In the genomic region with DNA sequence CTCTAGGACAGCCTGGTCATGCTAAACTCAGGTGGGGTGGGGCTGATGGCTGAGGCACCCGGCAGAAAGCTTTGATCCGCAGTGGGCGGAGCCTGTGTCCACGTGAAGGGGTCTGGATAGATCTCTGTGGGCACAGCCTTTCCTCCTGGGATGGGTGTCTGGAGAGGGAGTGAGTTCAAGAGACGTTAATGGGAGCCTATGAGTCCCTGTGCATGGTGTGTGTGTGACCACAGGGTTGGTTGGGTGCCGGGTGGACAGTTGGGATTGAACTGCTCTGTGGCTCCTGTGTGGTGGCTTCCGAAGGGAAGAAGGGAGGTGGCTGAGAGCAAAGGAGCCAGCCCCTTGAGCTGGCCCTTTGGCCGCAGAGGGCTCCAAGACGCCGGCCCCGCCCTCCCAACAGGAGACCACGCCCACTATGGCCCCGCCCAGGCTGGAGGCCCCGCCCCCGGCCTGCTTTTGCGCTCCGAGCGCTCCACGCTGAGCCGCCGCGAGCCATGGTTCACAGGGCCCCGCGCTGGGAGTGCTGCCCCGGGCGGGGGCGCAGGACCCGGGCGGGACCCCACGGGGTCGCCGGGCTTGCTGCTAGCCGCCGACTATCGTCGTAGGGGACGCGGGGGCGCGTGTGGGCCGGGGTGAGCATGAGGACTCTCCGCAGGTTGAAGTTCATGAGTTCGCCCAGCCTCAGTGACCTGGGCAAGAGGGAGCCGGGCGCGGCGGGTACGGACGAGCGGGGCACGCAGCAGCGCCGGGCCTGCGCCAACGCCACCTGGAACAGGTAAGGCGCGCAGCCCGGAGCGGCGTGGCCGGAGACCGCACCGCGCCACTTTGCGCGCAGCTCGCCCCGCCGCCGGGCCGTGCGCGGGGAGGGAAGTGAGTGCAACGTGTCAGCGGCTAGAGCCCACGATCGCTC, we compare ENCODE assay signal across 8 mouse cellular contexts. TPM values are rescaled to one million over a fixed set of nuclear protein-coding genes. Genes with fewer than 3 reads are reported as not detected.
DNase-seq lines count a peak whose midpoint lies in the region; ATAC-seq and TF ChIP-seq lines count a peak whose summit lies in the region.

No protein-coding gene starts in this region.

- peaks cover 16% of the 10 kb centered on the region; the same call in 1 of the 2 replicates for H3K27me3 ChIP-seq in hindbrain, embryonic 15.5 days
- no peaks in the 10 kb centered on the region for H3K27me3 ChIP-seq in limb, embryonic 14.5 days (ENCODE audit: control insufficient read depth, insufficient read depth, low read length)
- H3K27me3 ChIP-seq in midbrain, embryonic 14.5 days (ENCODE audit: control insufficient read depth, insufficient read depth, low read length), result peaks cover 30% of the 10 kb centered on the region

- peaks cover 18% of the 10 kb centered on the region for H3K4me1 ChIP-seq in hindbrain, embryonic 15.5 days (replicated peaks)
- H3K4me1 ChIP-seq in limb, embryonic 14.5 days (ENCODE audit: control insufficient read depth, insufficient read depth, low read length), result peaks cover 12% of the 10 kb centered on the region
- H3K4me1 ChIP-seq in midbrain, embryonic 14.5 days (ENCODE audit: control insufficient read depth, insufficient read depth, low read length), result peaks cover 6% of the 10 kb centered on the region; the same call in 1 of the 2 replicates

- peak overlapping the region; percentile 7; the same call in 1 of the 2 replicates for H3K9ac ChIP-seq in hindbrain, embryonic 15.5 days
- H3K9ac ChIP-seq in limb, embryonic 14.5 days (ENCODE audit: low read depth, low read length, severe bottlenecking), result peak overlapping the region; percentile 76
- peak overlapping the region; percentile 36 for H3K9ac ChIP-seq in midbrain, embryonic 14.5 days (replicated peaks; ENCODE audit: low read length)

- 1% methylated on average over 52 of the region's 77 CpGs for WGBS in hindbrain, embryonic 15.5 days
- 2% methylated on average over 44 of the region's 77 CpGs for WGBS in limb, embryonic 14.5 days
- under 1% methylated on average over 70 of the region's 77 CpGs for WGBS in midbrain, embryonic 14.5 days

- peak; percentile 17 for DNase-seq in cerebellum, adult 11-12 months
- no peak for DNase-seq in cerebellum, adult 8-10 months
- peak; percentile 34 for DNase-seq in c-Kit-positive CD71-positive TER-119-positive erythroid progenitor cells, embryonic 14.5 days (ENCODE audit: low spot score)
- peak; percentile 82 to 84 for DNase-seq in gastrocnemius, adult 8-10 months (ENCODE audit: low spot score in 2 of 2)
- DNase-seq in limb, embryonic 14.5 days (ENCODE audit: low spot score), result peak; percentile 65
- DNase-seq in midbrain, embryonic 14.5 days, result peak; percentile 67
- peak; percentile 88 to 96 for DNase-seq in spleen, postnatal 4 days (ENCODE audit: low spot score in 2 of 2)

- H3K27ac ChIP-seq in hindbrain, embryonic 15.5 days (replicated peaks), result no peak overlapping the region
- peak overlapping the region; percentile 65 for H3K27ac ChIP-seq in limb, embryonic 14.5 days (replicated peaks; ENCODE audit: low read depth, low read length)
- H3K27ac ChIP-seq in midbrain, embryonic 14.5 days (replicated peaks; ENCODE audit: low read depth, low read length), result no peak overlapping the region

- H3K4me2 ChIP-seq in hindbrain, embryonic 15.5 days, result peak overlapping the region; percentile 77
- peak overlapping the region; percentile 88 for H3K4me2 ChIP-seq in limb, embryonic 14.5 days (replicated peaks; ENCODE audit: low read depth, low read length, severe bottlenecking)
- peak overlapping the region; percentile 90 for H3K4me2 ChIP-seq in midbrain, embryonic 14.5 days (ENCODE audit: low read length)

- peak overlapping the region; percentile 40 for H3K4me3 ChIP-seq in hindbrain, embryonic 15.5 days
- H3K4me3 ChIP-seq in limb, embryonic 14.5 days (replicated peaks; ENCODE audit: low read length), result peak overlapping the region; percentile 78
- H3K4me3 ChIP-seq in midbrain, embryonic 14.5 days (replicated peaks; ENCODE audit: low read depth, low read length), result peak overlapping the region; percentile 44

- H3K9me3 ChIP-seq in hindbrain, embryonic 15.5 days, result no peaks in the 10 kb centered on the region
- H3K9me3 ChIP-seq in limb, embryonic 14.5 days (ENCODE audit: control insufficient read depth, low read length), result no peaks in the 10 kb centered on the region
- no peaks in the 10 kb centered on the region for H3K9me3 ChIP-seq in midbrain, embryonic 14.5 days (ENCODE audit: control insufficient read depth, low read length)

- no peaks in the 10 kb centered on the region for H3K36me3 ChIP-seq in hindbrain, embryonic 15.5 days
- no peaks in the 10 kb centered on the region for H3K36me3 ChIP-seq in limb, embryonic 14.5 days (ENCODE audit: control insufficient read depth, insufficient read depth, low read length)
- H3K36me3 ChIP-seq in midbrain, embryonic 14.5 days (ENCODE audit: control insufficient read depth, insufficient read depth, low read length), result no peaks in the 10 kb centered on the region

- ATAC-seq in hindbrain, embryonic 15.5 days (ENCODE audit: low FRiP score, low read depth), result peak; percentile 39; the same call in 1 of the 2 replicates
- peak; percentile 81 for ATAC-seq in limb, embryonic 14.5 days (ENCODE audit: low FRiP score, low read depth)
- ATAC-seq in midbrain, embryonic 14.5 days (ENCODE audit: low FRiP score, low TSS enrichment), result peak; percentile 60; the same call in 1 of the 2 replicates

- no peak for TF ChIP-seq POLR2A in limb, embryonic 14.5 days (IDR thresholded peaks at IDR 0.05; ENCODE audit: borderline replicate concordance, extremely low read depth, insufficient read depth, insufficient read length)

RNA-seq across cellular contexts. Expression of a gene that starts 11.4 kb away (rescaled TPM):
- total RNA-seq in gastrocnemius, adult 8-10 months (2022), result 1 to 10 TPM; 1.1 to 3.5 (median 2.3) TPM
- 27.1 and 31.3 TPM in 2 replicates for polyA plus RNA-seq in hindbrain, embryonic 15.5 days (2015; fragmentation: Nextera tagmentation; extraction: Ambion mirVana)
- polyA plus RNA-seq in limb, embryonic 14.5 days (2012; rRNA removed), result 41.4 and 52.9 TPM in 2 replicates
- polyA plus RNA-seq in limb, embryonic 14.5 days (2014; fragmentation: Nextera tagmentation; extraction: Ambion mirVana), result 29.7 and 29.8 TPM in 2 replicates
- polyA plus RNA-seq in midbrain, embryonic 14.5 days (2014; fragmentation: Nextera tagmentation; extraction: Ambion mirVana), result 19.5 and 19.9 TPM in 2 replicates

RNA-seq across cellular contexts. Expression of a gene that starts 39.1 kb away (rescaled TPM):
- under 1 TPM in 2 of 4 experiments, not detected in 2; 0.31 to 0.32 TPM for total RNA-seq in gastrocnemius, adult 8-10 months (2022)
- polyA plus RNA-seq in hindbrain, embryonic 15.5 days (2015; fragmentation: Nextera tagmentation; extraction: Ambion mirVana), result 0.75 and 0.92 TPM in 2 replicates
- polyA plus RNA-seq in limb, embryonic 14.5 days (2012; rRNA removed), result 5.2 and 5.4 TPM in 2 replicates
- 7.0 and 8.2 TPM in 2 replicates for polyA plus RNA-seq in limb, embryonic 14.5 days (2014; fragmentation: Nextera tagmentation; extraction: Ambion mirVana)
- 0.46 TPM in 1 of 2 replicates, not detected in the other for polyA plus RNA-seq in midbrain, embryonic 14.5 days (2014; fragmentation: Nextera tagmentation; extraction: Ambion mirVana)

Comparison
In these comparisons a context has a peak if more than half of its experiments do, and no peak if none do; other contexts are left out.
1. H3K9ac ChIP-seq: peak in every context shown above with its lines; median percentile 76 in limb, embryonic 14.5 days; 36 in midbrain, embryonic 14.5 days; 7 in hindbrain, embryonic 15.5 days.